Mouse (Mus musculus) gastrocnemius, postnatal 4 days (tissue): ENCODE measurements around the gene Sp2. TPM values are rescaled to one million over a fixed set of nuclear protein-coding genes. Genes with fewer than 3 reads are reported as not detected.

ENCODE experiments used
- DNase-seq, 2 experiments: peaks; one replicate each; pipeline ENCODE4 v3.0.0; 2021 to 2022; ENCODE audit warnings: low spot score in 2 of 2, mixed read lengths in 2 of 2
- long read RNA-seq, 2 experiments: library from polyadenylated mRNA; stranded (forward); transcript quantifications; one replicate each; pipeline ENCODE4 v2.0.0; 2021
- total RNA-seq, 2 experiments: library from RNA; stranded (reverse); gene quantifications; 2 replicates each; pipeline ENCODE4 v1.2.3; 2021

Gene Sp2
- total RNA-seq, result 10 to 100 TPM; 15.1 to 16.5 TPM
- long read RNA-seq, experiment 1, transcript Sp2-203 (7 exons, 3,055 nt), result major isoform, 9 of 51 reads
- long read RNA-seq, experiment 1, partial matches to known transcripts, result 12 of 51 reads
- long read RNA-seq, experiment 1, other reads (novel, unspliced or antisense), result 30 of 51 reads
- long read RNA-seq, experiment 2, partial matches to known transcripts, result 11 of 52 reads
- long read RNA-seq, experiment 2, other reads (novel, unspliced or antisense), result 38 of 52 reads

GRCm38 (mm10) chr11:96982859-96983258, at the start of gene Sp2:
Gene Sp2 (minus strand): TSS chr11:96982959.
- no peak for DNase-seq

GRCm38 (mm10) chr11:97032499-97032898, 49.7 kb upstream of the Sp2 start:
- DNase-seq, result no peak

DNA sequence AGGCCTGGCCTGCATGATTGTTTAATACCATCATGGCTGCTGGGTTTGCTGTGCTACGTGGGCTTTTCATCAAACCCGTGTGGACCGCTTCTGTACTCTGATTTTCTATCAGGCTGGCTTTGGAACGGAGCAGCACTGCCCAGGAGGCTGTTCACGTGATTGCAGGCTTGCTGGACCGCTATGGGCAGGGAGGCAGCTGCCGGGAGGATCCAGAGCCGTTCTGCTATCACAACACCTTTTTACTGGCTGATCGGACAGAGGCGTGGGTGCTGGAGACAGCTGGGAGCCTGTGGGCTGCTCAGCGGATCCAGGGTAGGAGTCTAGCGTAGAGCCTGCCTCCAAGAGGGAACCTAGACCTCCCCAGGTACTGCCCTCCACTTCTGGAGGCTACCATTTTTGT, 49.2 kb upstream of the Sp2 start:
- DNase-seq, result no peak

GRCm38 (mm10) chr11:97030426-97030825, 47.7 kb upstream of the Sp2 start:
- DNase-seq, result no peak

- DNase-seq, result peak; percentile 60 to 78
Measured at GRCm38 (mm10) chr11:97029686-97030417, 47.1 kb upstream of the Sp2 start, which contains the start of gene Scrn2. Gene Scrn2 (plus strand): TSS chr11:97029938.

DNA sequence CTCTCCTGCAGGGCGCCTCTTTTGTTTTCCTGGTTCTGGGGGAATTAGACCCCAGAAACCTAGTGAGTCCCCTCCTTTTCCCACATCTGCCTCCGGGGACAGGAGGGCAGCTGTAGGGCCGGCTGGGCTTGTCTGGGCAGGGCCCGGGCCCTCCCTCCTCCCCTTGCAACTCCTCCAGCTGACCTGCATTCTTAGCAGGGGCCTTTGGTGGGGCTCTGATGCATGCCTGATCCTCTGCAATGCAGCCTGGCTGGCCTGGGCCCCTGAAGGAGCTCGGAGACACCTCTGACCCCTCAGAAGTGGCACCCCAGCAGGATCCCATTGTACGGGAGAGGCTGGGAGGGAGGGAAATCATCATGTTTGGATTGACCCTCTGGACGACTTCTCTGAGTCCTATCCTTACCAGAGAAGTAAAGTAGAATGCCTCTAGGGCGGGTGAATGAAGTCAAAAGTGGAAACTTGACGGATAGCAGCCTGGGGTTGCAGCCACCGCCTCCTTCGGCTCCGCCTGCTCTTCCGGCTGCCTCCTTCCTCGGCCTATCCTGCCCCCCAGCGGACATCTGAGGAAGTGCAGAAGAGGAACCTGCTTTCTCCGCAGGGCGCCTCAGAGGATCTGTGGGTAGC, 43.1 kb upstream of the Sp2 start:
- DNase-seq, result peak; percentile 81 to 88

GRCm38 (mm10) chr11:97024977-97025376, 42.2 kb upstream of the Sp2 start:
- DNase-seq, result no peak

DNA sequence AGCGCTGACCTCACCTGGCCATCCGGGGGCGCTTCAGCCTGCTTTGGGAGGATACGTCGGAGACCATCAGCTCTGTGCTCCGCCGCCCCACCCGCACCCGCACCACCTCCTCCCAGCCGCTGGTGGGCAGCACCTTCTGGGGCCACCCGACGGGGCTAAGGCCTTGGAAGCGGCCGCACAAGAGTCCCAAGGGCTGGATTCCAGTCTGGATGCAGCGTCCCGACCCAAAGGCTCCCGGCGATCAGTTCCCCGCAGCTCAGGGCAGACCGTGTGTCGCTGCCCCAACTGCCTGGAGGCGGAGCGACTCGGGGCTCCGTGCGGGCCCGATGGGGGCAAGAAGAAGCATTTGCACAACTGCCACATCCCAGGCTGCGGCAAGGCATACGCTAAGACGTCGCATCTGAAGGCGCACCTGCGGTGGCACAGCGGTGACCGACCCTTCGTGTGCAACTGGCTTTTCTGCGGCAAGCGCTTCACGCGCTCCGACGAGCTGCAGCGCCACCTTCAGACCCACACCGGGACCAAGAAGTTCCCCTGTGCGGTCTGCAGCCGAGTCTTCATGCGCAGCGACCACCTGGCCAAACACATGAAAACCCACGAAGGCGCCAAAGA, 39.2 kb upstream of the Sp2 start:
- peak; percentile 69 to 77 for DNase-seq

DNA sequence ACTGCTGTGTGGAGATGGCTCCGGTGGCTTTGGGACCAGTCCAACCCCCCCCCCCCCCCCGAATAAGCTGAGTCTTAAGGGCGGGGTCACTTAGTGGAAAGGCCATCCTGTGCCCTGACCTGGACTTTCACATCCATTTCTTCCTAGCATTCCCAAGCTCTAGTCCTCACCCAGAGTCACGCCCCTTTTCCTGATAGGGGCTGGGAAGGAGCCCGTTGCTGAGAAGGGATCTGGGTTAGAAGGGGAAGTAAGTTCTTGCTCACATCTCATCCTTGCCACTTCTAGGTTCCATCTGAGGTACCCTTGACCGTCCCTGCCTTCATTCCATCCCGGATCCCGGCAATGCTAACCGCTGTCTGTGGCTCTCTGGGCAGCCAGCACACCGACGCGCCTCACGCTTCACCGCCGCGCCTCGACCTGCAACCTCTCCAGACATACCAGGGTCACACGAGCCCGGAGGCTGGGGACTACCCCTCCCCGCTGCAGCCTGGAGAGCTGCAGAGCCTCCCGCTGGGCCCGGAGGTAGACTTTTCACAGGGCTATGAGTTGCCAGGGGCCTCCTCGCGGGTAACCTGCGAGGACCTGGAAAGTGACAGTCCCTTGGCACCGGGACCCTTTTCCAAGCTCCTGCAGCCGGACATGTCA, 38.5 kb upstream of the Sp2 start:
- DNase-seq, result peak in 1 of 2 experiments; percentile 15

DNA sequence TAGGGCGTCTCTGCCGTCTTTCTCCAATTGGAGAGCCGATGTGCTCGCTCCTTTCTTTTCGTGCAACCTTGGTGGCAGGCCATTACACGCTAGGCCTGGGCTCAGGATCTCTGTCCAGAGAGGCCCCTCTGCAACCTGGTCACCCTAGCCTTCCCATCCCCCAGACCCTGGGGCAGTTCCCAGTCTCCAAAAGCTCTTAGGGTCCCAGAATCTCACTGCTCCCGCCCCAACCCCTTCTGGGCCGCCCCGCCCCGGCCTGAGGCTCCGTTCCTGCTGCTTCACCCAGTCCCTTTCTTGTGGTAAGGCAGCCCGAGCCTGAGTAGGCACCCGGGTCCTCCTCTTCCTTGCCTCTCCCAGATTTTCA, 36.6 kb upstream of the Sp2 start:
- no peak for DNase-seq

DNA sequence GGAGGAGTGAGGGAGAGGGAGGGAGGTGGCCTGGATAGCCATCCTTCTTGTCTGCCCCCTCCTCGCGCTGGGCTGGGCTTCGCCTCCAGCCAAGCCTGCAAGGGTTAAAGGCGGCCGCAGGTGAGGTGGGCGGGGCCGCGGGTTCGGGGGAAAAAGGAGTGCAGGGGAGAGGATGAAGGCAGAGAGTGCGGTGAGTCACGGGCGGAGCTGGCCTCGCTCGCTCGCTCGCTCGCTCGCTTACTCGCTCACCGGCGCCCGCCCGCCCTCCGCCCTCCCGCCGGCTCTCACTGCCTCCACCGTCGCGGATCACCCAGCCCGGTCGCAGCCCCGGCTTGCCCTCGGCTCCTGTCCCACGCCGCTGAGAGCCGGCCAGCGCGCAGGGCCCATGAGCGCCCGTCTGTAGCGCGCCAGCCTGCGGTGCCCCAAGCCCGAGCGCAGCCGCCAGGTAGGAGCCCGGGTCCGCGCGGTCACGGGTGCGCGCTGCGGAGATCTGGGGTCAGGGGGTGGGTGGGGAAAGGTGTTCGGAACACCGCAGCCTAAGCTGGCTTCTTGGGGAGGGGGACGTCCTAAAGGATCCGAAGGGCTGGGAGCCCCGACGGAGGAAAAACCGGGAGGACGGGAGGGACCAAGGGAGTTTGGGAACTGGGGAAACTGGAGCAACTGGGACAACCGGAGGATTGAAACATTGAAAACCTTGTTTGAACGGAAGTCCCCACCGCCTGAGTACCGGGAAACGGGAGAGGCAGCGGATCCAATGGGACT, 36.0 kb upstream of the Sp2 start:
- no peak for DNase-seq

DNA sequence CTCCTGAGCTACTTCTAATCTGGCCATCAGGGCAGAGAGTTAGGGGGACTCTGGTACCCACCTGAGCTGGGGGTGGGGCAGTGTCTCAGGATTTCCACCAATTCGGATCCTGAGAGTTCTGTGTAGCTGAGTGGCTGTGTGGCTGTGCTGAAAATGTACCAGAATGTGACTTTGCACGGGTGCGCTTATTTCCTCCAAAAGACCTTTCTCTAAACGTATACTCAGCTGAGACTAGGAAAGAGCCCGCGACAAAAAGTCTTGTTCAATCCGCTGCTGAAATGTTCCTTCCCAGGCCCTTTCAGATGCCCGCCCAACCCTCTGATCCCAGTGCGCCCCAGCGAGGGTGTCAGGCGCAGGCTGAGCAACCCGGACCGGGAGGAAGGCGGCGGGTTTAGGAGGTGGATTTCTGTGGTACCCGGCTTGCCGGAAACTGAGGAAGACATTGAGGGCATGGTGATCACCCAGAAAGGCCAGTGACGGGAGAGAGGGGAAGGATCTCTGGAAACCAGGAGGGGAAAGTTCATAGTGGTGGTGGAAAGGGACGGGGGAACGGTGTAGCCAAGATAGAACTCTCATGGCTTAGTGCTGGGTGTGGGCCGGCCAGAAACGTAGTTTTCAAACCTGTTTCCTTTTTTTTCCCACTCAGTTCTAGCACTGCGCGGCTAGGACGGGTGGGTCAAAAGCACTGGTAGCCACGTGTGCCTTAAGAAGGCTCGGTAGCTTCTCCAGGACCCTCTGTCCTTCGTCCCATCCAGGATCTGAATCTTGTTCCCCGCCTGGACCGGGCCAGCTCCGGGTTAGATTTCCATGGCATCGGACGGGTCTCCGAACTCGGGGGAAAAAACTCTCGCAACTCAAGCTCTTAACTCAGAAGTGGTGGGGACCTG, 35.2 kb upstream of the Sp2 start:
- no peak for DNase-seq

DNA sequence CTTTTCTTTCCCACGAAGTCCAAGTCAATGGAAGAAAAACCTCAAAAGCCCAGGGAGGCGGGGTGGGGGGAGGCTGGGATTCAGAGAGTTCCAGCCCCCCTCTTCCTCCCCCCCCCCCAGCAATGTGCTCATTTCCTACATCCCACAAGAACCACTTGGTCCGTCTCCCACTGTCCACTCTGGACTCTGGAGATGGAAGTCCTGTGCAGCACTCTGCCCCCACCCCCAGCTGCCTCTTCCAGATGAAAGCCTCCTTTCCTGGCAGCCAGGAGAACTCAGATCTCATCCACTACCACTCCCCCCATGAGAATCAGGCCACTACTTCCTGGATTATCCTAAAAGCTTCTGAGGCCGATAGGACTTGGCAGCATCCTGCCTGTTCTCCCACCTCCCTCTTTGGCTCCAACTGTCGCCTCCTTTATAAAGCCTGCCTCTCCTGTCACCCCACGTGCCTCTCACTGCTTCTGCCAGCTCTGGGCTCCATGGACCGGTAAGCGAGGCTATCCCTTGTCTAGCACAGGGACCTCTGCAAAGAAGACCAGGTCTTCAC, 30.4 kb upstream of the Sp2 start, which contains the start of gene Sp6:
TSS of gene Sp6 (plus strand) at position 274 of the 550 bp plus-strand sequence.
- DNase-seq, result no peak

DNA sequence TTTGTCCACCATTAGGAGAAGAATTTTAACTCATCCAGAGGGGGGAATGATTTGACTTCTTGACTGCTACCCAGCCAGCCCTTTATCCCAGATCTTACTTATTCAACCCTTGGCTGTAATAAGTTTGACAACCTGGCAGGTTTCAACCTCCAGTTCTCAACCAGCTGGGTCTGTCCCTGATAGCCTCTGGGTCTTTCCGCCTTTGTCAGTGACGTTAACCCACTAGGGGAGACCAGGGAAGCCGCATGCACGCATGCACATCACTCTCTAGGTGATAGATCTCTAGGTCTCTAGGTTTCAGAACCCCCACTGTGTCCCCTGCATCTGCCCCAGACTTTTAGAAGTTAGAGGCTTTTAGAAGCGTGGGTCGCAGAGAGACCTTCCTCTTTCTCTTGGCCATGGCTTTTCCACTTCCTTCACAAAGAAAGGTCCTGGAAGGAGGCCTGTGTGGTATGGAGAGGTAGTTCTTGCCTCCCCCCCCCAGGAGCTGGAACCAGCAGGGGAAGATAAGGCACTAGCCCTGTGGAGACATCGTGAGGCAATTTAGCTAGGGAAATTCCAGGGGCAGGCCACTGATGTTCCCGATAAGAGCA, 26.5 kb upstream of the Sp2 start:
- DNase-seq, result no peak

GRCm38 (mm10) chr11:97007093-97007794, 24.5 kb upstream of the Sp2 start:
- DNase-seq, result no peak

GRCm38 (mm10) chr11:97003170-97003569, 20.4 kb upstream of the Sp2 start:
- DNase-seq, result no peak

GRCm38 (mm10) chr11:96997380-96997956, 14.7 kb upstream of the Sp2 start:
- DNase-seq, result no peak
